Mouse (Mus musculus) right cerebral cortex, postnatal 4 days (tissue): ENCODE measurements around the gene Spice1.

ENCODE experiments used
- DNase-seq: peaks from one replicate; pipeline ENCODE4 v3.0.0-alpha.2; 2022

The Spice1 gene

DNA sequence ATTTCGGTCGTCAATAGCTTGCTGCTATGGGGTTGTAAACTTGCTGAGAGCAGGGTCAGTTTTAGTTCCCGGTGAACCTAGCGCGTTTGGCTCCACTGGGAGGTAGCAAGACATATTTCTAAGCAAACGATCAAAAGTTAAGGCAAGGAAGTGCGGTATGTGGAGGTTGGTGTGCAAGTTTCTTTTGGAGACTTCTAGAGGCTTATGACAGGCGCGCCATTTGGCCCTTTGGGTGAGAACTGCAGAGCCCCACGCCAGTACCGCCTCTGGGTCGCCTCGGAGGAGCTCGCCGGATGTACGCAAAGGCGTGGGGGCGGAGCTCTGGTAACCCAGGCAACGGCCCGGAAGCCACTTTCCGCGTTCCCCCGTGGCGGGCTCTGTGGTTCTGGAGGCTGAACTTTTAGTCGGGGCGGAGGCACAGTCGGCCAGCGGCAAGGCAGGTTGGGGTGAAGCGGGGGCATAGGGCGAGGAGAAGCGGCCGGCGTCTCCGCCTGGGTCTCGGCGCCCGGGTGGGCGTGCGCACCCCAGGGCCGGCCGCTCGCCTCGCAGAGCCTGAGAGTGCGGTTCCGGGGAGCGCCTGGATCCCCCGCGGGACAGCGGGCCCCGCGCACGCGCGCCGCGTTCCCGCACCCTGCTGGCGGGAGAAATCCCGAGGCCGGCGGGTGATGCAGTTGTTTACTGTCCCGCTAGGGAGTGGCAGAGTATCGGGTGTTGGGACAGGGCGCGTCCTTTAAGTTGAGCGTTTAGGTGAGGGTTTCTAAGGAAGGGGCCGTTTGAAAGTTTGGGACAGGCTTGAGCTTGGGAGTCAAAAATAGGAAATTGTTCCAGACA lies at the start of gene Spice1:
Gene Spice1, plus strand, starts transcription at position 51 of the 831 bp plus-strand sequence.
- peak; percentile 97 for DNase-seq

DNA sequence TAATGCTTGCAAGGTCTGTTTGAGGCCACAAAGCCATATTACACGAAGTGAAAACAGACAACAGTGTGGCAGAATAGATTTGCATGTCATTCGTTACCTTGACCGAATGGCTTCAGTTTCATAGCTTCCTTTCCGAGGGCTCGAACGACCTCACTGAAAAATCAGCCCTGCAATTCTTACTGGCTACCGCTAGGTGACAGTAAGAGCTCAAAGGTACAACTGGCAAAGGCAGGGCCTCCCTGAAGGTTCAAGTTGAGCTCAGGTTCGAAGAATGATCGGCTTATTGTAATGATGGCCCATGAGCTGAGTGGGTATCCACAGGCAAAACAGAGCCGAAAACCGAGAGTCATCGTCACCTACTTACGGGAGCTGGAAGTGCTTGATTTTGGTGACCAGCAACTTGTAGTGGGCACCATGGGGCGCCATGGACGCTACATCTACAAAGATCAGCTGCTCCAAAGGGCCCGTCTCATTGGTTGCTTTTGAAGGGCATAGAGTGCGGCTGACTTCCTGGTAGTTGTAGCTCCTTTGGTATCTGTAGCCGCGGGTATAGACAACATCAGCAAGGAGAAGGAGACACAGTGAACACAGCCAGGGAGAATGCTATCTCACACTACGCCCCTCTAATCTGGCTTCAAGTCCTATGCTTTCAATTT lies 47.4 kb upstream of the Spice1 start:
- no peak for DNase-seq

DNA sequence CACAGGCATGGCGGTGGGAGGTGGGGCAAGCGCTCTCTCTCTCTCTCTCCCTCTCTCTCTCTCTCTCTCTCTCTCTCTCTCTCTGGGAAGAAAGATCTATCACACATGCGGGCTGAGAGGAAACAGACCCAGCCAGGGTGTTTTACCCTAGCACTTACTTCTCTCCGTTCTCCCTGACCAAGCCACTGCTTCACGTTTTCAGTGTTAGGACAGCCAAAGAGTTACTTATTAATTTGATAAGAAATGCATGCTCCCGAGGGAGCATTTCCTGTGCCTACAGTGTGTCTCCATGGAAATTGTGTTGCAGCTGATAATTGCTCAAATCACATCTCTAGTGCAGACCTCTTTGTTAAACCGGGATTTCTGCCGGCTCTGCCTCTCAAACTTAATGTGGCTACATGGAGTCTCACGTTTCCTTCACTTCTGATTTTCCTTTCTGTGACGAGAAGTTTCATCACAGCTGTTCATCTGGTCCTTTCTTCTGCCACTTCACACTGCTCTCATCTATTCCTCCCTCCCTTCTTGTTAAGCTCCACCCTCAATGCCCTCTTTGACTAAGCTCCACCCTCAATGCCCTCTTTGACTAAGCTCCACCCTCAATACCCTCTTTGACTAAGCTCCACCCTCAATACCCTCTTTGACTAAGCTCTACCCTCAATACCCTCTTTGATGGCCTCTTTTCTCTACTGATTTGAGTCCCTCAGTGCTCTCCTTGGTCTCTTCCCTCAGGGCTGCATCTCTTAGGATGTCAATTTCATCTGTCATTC lies 44.6 kb upstream of the Spice1 start:
- DNase-seq: no peak

DNA sequence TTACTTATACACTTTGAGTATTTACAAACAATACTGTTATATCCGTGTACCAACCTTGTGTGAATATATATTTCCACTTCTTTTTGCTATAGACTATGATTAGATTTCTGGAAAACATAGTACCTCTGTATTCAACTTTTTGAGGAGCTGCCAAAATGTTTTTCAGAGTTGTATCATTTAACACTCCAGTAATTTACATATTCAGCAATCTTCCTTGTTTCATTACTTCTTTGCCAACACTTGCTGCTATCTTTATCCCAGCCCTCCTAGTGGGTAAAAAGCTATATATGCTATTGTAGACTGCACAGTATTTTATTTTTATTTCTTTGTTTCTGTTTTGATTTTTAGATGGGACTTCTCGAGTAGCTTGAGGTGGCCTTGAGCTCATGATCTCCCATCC lies 43.1 kb upstream of the Spice1 start:
- DNase-seq: no peak

DNA sequence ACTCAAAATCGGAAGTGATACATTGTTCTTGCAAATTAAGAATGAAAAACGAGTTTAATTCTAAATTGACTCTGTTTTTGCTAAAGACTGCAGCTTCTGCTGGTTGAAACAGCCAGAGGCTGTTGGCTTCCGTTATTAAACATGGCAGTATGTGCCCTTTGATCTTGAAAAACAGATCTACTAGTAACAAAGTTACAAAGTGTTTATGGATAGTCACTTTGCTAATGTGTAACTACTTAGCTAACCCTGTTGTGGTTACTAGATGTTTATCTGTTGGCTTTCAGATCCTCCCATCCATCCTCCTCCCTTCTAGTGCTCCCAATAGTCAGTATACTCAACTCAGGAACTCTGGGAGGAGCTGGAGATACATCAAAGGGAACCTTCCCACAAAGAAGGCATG lies 41.3 kb upstream of the Spice1 start:
- DNase-seq: no peak

DNA sequence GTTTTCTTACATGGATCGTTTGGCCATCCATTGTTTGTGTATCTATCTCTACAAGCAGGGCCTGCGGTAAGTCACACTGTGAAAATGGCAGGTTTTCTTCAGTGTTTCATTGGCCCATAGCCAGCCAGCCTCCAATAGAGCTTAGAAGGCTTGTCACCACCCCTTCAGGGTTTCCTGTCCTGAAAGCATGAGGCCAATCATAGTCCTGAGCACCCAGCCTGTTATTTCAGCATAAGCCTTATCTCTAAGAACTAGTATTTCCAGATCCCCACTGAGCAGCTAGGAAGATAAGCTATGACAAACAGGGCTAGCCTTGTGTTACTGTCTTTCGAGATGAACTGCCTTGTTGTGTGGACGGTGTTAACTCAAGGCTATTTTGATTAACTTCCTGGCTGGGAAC lies 33.5 kb upstream of the Spice1 start:
- DNase-seq: no peak

DNA sequence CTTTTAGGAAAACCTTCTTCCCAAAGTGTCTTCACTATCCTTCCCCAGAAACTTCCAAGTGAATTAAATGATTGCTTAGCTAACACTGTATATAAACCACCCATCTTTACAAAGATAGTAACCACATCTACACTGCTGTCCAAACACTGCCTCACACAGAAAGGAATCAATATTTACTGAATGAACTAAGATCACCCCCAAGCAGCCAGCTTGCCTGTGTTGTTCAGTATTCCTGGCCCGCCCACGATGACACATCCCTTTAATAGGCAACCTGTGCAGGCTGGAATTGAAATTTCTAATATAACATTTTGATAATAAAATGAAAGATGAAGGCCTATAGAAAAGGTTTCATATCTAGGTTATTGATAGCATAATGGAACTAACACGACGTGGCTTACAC lies 30.6 kb upstream of the Spice1 start:
- no peak for DNase-seq

DNA sequence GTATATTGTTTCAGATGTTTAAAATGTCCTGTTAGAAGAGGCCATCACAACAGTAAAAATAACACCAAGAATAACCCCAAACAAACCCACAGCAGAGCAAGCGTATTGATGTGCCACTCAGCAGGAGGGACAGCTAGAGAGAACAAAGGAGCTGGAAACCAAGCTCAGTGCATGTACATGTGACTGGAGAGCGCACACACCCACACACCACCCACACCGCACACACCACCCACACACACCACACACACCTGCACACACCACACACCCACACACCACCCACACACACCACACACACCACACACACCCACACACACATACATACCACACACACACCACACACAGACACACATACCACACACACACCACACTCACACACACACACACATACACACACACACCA lies 26.7 kb upstream of the Spice1 start:
- DNase-seq: no peak

DNA sequence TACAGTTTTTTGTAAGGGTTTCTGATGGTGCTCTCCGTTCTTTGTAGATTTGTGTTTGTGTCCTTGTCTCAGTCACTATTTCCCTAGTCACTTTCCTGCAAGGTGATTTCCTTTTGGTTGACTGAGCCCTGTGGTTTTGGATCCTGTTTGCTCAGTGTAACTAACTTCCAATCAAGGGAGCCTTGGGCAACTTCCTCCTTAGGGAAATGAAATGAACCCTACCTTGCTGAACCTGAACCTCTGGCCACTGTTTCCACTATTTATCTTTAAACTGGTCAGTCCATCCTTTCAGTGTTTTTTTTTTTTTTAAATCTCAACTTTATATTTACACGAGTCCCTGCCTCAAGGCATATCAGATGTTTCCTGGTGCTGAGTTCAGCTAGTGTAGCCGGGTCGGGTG lies 18.3 kb upstream of the Spice1 start:
- no peak for DNase-seq

DNA sequence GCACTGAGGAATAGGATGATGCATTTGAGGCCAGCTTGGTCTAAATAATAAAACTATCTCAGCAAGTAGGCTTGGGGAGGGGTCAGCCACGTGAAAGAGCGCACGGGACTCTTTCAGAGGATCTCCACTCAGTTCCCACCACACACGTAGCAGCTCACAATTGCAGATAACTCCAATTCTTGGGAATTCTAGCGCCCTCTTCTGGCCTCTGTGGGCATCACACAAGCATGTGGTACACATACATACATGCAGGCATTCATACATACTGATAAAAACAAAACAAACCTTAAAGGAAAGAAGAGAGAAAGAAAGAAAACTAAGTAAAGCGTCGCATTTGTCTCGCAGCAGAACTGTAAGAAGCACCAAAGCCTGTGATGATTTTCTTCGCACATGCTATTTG lies 16.3 kb upstream of the Spice1 start:
- DNase-seq: peak; percentile 10

DNA sequence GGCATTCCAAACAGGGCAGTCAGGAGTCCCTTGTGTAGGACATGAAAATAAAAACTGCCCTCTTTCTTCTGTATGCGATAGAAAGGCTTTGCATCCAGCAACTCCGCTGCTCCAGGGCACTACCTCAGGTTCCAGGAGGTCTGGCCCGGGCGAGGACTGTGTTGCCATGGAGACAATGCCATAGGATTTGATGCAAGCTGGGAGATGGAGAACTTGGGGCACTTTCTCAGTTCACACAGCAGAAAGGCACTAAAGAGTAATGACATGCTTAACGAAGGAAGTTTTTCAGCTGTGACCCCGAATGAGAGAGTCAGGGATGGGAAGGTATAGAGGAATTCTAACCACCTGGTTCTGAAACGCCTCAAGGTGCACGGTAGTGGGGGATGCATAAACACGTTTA lies 15.8 kb upstream of the Spice1 start:
- DNase-seq: no peak

DNA sequence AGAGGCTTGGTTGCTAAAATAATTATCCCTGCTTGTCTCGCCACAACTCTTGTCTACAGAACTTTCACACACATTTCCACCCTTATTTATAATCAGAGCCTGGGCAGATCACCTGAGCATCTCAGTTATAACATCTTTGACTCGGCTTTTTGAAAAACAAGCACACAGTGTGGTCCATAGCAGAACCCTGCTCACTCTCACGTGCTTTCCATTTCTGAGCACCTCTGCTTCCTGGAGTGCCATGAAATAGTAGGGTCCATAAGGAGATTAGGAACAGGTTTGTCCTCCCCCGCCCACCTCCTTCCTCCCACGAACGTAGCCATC lies 15.3 kb upstream of the Spice1 start:
- no peak for DNase-seq

DNA sequence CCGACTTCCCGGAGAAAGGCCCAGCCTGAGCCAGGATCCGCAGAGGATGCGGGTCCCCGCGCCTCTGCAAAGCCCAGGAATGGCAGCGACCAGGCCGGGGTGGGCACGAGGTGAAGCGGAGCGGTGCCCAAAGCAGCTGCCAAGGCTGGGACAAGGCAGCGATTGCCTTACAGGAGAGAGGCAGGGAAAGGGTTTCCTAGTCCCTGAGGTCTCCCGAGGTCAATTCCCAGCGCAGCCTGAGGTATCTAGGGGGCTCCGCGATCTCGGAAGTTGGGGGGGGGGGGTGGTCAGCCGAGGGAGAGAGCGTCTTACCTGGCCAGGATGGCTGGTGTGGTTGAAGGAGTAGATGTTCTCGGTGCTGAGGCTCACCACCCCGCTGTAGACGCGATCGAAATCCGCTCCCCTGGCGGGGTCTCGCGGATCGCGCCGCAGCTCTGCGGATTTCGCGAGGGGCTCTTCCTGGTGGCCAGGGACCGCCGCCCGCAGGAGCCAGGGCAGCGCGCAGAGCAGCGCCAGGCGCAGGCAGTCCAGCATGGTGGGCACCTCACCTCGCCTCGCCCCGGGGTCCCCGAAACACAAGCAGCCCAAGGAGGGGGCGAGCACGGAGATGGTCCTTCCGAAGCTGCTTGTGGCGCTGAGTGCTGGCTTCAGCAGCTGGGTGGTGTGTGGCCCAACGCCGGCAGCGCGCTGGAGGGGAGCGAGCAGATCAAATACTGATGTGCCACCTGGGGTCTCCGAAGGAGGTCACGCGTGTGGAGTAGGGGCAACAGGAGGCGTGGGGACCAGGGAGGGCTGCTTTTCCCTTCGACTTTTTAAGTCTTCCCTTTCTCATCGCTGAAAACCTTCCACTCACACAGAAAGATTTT lies 14.7 kb upstream of the Spice1 start:
- peak; percentile 36 for DNase-seq

DNA sequence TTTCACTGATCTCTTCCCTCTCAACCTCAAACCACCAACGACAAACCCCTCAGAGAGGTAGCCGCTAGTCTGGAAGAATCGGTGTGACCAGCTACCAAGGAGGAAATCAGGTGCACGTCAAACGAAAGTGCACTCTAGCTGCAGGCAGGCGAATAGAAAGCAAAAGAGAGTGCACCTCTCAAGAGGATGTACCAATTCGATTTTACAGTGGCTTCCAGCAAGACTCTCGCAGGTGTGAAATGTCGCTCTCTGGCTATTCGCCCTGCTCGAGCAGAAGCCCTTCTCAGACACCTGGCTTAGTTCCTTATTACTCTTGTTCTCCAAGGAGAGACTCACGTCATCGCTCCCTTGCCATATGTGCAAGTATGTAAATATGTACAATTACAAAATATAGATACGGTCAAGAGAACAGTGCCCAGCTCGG lies 14.0 kb upstream of the Spice1 start, which contains the start of gene Sidt1:
Gene Sidt1, minus strand, starts transcription at position 336 of the 424 bp plus-strand sequence.
- peak; percentile 6 for DNase-seq

DNA sequence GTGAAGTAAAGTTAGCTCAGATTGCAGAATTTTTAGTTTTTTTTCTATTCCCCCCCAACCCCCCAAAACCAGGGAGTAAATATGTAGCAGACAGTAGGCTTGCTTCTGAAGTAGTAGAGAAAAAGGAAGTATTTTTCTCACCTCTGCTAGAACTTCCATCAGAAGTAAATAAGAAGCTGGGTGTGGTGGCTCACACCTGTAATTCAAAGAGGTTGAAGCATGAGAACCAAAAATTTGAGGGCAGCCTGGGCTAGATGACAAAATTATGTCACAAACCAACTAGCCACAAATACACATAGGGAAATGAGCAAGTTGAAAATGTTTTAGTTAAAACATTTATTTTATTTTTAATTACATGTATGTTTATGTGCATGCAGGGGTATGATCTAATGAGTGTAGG lies 9.4 kb upstream of the Spice1 start:
- no peak for DNase-seq

DNA sequence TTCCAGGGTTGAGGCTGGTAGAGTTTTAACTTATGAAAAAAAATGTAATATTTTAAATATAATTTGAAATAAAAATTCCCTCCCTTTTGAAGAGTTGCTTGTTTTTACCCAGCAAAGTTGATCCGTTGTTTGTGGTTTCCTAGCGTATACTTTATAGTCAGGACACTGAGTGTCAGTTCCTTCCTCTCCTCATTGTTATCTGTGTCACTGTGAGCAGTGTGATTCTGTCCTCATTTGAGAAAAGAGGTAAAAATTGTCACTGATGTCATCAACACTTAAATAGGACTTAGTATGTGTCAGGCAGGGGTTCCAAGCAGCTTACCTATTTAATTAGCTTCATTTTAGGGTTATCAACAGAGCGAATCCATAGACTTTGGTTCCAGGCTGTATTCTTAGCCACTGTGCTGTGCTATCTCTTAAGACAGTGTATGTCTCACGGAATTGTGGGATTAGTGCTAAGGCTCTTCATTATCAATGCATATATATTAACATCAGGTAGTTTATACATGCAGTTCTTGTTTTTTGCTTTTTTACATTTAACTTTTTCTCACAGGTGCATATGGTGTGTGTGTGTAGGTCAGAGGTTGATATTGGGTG lies 3.0 kb downstream of the Spice1 start:
- DNase-seq: no peak

DNA sequence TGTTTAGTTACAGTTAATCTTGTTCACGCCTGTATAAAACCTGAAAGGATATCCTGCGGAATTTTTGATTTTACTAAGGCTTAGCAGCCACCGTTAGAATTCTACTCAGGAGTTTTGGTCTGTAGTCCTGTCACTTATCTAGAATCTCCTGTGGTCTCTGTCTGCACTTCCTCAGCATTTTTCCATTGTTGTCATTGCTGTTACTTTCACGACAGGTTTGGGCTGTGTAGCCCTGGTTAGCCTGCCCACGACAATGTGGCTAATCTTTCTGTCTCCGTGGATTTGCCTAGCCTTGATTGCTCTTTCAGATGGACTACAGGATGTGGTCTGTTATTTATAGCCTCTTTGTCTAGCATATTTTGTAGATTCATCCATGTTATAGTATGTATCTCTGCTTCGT lies 9.4 kb downstream of the Spice1 start:
- DNase-seq: no peak

DNA sequence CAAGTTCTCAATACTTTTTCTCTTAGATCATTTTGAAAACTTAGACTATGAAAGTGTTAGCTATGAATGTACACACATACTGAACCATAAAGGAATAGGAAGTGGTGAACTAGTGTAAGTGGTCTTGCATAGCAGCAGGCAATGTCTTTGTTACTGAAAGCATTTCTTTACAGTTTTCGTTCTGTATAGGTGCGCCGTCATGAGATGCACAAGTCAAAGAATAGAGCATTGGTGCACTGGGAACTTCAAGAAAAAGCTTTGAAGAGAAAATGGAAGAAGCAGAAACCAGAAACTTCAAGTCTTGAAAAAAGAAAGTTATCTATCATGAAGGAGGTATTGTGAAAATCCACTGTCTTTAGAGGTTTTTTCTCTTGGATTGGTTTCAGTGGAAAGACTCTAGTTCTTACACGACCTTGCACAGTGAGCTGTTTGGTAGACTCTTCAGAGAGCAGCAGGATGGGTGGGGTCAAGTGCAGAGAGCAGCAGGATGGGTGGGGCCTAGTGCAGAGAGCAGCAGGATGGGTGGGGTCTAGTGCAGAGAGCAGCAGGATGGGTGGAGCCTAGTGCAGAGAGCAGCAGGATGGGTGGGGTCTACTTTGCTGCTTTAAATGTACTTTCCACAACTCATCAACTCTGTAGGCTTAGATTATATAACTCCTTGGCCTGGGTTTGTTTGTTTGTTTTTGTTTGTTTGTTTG lies 10.8 kb downstream of the Spice1 start:
- DNase-seq: no peak

DNA sequence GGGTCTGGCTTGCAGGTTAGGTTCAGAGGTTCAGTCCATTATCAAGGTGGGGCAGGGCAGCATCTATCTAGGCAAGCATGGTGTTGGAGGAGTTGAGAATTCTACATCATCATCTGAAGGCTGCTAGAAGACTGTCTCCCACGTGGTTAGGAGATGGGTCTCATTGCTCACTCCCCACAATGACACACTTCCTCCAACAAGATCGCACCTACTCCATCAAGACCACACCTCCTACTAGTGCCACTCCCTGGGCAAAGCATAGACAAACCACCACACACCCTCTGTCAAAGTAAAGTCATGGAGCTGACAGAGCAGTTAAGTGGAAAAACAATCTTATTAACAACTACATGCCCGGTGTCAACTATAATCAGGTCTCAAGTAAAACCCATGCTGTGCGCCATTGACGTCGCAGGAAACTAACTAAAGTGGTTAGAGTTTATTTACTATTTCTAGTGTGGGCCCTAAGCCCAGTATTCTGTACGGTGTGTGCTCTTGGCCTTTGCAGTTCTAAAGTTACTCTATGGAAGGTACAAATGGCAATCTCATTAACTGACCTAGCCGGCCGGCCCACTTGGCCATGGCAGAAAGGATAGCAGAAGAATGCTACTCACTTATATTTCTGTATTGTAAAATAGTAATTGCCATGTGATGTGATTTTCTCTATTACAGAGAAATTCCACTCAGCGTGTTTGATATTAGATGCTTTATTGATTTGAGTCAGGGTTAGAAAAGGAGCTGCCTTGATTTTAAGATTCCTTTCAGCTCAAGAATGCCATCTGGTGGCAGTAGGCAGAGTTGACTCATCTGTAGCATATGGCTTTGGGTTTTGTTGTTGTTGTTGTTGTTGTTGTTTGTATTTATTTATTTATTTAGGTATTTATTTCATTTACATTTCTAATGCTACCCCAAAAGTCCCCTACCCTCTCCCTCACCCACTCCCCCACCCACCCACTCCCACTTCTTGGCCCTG lies 15.3 kb downstream of the Spice1 start:
- DNase-seq: no peak

DNA sequence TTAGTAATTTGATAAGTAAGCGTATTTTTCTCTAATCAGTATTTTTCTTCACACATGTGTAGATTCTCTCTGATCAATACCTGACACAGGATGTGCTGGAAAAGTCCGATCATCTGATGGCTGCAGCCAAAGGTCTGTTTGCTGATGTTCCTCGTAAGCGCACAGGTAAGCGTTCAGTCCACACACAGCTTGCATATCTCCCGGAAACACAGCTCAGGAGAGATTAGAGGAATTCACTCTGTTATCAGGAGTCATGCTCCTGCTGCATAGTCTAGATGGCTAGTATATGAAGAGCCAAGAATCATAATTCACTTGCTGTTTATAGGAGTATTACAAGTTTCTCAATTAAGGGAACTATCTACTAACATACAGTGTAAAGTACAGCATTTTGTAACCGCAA lies 18.6 kb downstream of the Spice1 start:
- DNase-seq: no peak

DNA sequence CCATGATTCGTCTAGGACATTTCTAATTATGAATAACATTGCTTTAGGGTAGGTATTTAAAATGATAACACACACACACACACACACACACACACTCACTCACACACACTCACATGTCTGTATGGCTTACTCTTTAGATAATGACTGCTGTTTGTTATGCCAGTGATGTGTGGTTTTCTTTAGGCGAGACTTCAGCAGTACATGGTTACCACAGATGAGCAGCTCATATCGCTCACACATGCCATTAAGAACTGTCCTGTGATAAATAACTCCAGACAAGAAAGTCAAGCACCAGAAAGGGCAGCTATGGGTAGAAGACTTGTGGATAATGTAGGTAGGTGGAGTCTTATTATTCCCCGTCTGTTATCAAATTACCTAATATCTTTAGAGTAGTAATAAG lies 28.5 kb downstream of the Spice1 start:
- no peak for DNase-seq
